Mouse (Mus musculus): ENCODE measurements around the gene Rere. TPM values are rescaled to one million over a fixed set of nuclear protein-coding genes. Genes with fewer than 3 reads are reported as not detected.
"Not testable (repeated sequence)": the region's sequence is repeated elsewhere in the genome, so short reads cannot be mapped to it uniquely, and the experiment has no call there.

Gene Rere
- polyA plus RNA-seq, 1 experiment from 2014 or later = 31.4 TPM

DNA sequence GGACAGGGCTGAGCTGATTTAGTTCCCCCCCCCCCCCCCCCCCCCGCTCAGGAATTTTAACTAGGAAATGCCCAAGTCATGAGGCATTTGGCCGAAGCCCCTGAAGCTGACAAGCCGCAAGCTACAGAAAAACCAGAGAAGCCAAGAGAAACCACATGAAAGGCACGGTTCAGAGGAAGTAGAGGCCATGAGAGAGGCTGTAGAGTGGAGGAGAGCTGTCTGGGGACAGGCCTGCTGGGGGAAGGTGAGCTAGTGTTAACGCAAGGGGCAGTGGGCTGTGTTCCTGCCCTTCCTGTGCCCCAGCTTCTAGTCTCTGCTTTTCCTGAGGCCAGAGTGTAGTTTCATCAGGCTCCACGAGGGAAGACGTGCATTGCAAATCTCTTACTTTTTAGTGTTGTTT lies 11.8 kb upstream of the Rere start:
- H3K27me3 ChIP-seq = no peaks in the 10 kb centered on the region
- H3K9ac ChIP-seq (replicated peaks) = no peak overlapping the region
- H3K4me2 ChIP-seq = peak overlapping the region; percentile 18
- peaks cover 37% of the 10 kb centered on the region for H3K4me1 ChIP-seq (replicated peaks)
- H3K27ac ChIP-seq = peak overlapping the region; percentile 36; the same call in 1 of the 2 replicates
- ATAC-seq (ENCODE audit: insufficient number of reproducible peaks, insufficient read depth, low FRiP score, low TSS enrichment, low read depth) = peak; percentile 56; the same call in 1 of the 2 replicates
- H3K9me3 ChIP-seq = no peaks in the 10 kb centered on the region
- H3K4me3 ChIP-seq (replicated peaks) = no peak overlapping the region
- 16% methylated on average over 7 of the region's 7 CpGs for WGBS
- H3K36me3 ChIP-seq = no peaks in the 10 kb centered on the region

DNA sequence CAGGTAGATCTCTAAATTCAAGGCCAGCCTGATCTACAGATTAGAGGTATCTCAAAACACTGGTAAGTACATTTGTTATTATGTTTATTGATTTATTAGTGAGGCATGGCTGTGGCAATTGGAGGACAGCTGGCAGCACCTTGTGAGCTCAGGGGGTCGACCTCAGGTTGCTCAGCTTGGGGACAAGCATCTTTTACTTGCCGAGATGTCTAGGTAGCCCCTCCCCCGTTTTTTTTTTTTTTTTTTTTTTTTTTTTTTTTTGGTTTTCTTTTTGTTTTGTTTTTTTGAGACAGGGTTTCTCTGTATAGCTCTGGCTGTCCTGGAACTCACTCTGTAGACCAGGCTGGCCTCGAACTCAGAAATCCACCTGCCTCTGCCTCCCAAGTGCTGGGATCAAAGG lies 10.7 kb upstream of the Rere start:
- not testable (repeated sequence) for ATAC-seq (ENCODE audit: insufficient number of reproducible peaks, insufficient read depth, low FRiP score, low TSS enrichment, low read depth); H3K27ac ChIP-seq; H3K9me3 ChIP-seq; H3K27me3 ChIP-seq; H3K4me2 ChIP-seq; H3K36me3 ChIP-seq; H3K4me3 ChIP-seq (replicated peaks); H3K9ac ChIP-seq (replicated peaks)
- peaks cover 37% of the 10 kb centered on the region for H3K4me1 ChIP-seq (replicated peaks)
- WGBS = 85% methylated on average over 4 of the region's 4 CpGs

DNA sequence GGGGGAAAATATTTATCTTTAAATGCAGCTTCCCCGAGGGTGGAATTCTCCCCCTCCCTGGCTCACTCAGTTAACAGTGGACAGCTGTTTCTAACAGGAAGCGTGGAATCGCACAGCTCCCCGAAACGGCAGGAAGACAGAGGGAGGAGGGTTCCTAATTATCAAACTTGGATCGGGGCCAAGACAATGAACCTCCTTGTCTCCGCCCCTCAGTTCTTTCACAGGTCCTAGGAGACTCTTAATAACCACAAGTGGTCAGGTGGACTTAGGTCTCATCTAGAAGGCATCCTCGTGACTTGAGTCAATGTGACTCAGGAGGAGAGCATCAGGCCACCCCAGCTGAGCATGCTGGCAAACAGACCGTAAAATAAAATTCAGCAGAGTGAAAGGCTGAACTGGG lies 8.7 kb upstream of the Rere start:
- H3K9ac ChIP-seq (replicated peaks) = no peak overlapping the region
- H3K4me3 ChIP-seq (replicated peaks) = no peak overlapping the region

DNA sequence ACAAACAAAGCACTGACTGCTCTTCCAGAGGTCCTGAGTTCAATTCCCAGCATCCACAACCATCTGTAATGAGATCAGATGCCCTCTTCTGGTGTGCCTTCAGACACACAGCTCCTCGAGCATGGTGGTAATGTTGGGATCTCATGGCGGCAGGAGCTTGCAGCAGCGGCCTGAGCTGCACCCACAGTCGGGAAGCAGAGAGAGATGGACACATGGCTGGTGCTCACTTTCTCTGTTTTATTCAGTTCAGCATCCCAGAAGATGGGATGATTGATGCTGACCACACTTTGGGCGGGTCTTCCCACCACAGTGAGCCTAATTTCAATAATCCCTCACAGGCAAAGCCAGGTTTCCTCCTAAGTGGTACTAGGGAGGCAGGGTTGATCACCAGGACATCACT lies 5.9 kb upstream of the Rere start:
- no peak overlapping the region for H3K4me2 ChIP-seq
- ATAC-seq (ENCODE audit: insufficient number of reproducible peaks, insufficient read depth, low FRiP score, low TSS enrichment, low read depth) = no peak
- WGBS = 80% methylated on average over 5 of the region's 5 CpGs
- peaks cover 23% of the 10 kb centered on the region for H3K4me1 ChIP-seq (replicated peaks)
- no peaks in the 10 kb centered on the region for H3K9me3 ChIP-seq
- H3K4me3 ChIP-seq (replicated peaks) = no peak overlapping the region
- no peaks in the 10 kb centered on the region for H3K27me3 ChIP-seq
- no peak overlapping the region for H3K9ac ChIP-seq (replicated peaks)
- H3K36me3 ChIP-seq = no peaks in the 10 kb centered on the region
- no peak overlapping the region for H3K27ac ChIP-seq

More for the DNA sequence above, 8.7 kb upstream of the Rere start:
- 8% methylated on average over 9 of the region's 9 CpGs for WGBS
- Histone ChIP-seq H3K4me1 (replicated peaks) (peaks cover 37% of the 10 kb centered on the region), H3K27ac (peak overlapping the region; percentile 60), H3K27me3 (no peaks in the 10 kb centered on the region), H3K4me2 (peak overlapping the region; percentile 20), H3K9me3 (no peaks in the 10 kb centered on the region), H3K36me3 (no peaks in the 10 kb centered on the region)
- ATAC-seq (ENCODE audit: insufficient number of reproducible peaks, insufficient read depth, low FRiP score, low TSS enrichment, low read depth) = no peak

DNA sequence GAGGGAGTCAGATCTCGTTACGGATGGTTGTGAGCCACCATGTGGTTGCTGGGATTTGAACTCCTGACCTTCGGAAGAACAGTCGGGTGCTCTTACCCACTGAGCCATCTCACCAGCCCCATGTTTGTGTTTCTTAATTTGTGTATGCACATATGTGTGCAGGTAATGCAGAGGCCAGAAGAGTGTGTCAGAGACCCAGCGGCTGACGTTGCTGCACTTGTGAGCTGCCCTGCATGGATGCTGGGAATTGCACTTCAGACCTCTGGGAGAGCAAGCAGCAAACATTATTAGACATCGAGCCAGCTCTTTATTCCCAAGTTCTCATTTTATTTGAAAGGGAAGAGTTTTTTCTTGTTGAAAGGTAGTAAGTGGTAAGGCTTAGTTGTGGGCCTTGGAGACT lies 2.1 kb upstream of the Rere start:
- peak overlapping the region; percentile 17; the same call in 1 of the 2 replicates for H3K27ac ChIP-seq
- not testable (repeated sequence) for H3K9ac ChIP-seq (replicated peaks); H3K4me2 ChIP-seq; H3K4me3 ChIP-seq (replicated peaks); ATAC-seq (ENCODE audit: insufficient number of reproducible peaks, insufficient read depth, low FRiP score, low TSS enrichment, low read depth); H3K27me3 ChIP-seq; H3K9me3 ChIP-seq; H3K36me3 ChIP-seq
- peaks cover 22% of the 10 kb centered on the region for H3K4me1 ChIP-seq (replicated peaks)
- WGBS = 77% methylated on average over 7 of the region's 7 CpGs

DNA sequence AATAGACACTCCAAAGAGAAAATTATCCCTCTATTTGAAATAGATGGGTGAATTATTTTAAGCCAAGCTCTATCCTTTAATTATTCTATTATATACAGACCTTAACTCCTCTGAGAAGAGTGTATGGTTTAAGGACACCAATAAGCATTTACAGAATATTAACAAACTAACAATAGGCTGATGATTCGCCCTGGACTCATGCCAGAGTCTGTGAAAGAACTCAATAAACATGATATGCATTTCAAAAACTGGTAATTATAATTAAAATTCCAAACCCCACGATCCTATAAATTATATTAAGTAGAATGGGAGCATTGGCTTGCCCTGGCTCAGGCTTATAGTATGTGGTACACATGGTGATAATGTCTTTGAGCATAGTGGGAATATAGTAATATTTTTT lies 1.4 kb upstream of the Rere start:
- no peak overlapping the region for H3K4me3 ChIP-seq (replicated peaks)
- no peak overlapping the region; the same call in 1 of the 2 replicates for H3K4me2 ChIP-seq
- WGBS = 84% methylated on average over 2 of the region's 2 CpGs

DNA sequence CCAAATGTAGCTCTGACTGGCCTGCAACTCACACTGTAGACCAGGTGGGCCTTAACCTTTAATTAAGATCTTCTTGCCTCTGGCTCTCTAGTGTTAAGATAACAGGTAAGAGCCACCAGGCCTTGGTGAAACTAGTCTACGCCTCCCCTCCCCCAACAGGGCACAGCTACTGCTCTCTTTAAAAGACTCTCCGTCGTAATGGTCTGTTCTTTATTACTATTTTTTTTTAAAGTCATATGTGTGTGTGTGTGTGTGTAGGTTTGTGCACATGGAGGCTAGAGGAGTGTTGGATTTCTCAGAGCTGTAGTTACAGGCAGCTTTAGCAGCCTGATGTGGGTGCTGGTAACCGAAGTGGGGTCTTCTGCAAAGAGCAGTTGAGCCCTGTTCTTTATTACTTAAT lies 987 bp upstream of the Rere start:
- H3K9ac ChIP-seq (replicated peaks) = peak overlapping the region; percentile 75; the same call in 1 of the 2 replicates
- H3K27me3 ChIP-seq = no peaks in the 10 kb centered on the region
- 29% methylated on average over 4 of the region's 4 CpGs for WGBS

More for the DNA sequence above, 1.4 kb upstream of the Rere start:
- Histone ChIP-seq H3K27me3 (no peaks in the 10 kb centered on the region), H3K36me3 (no peaks in the 10 kb centered on the region), H3K4me1 (replicated peaks) (peaks cover 23% of the 10 kb centered on the region), H3K9me3 (no peaks in the 10 kb centered on the region), H3K9ac (replicated peaks) (no peak overlapping the region), H3K27ac (no peak overlapping the region)
- ATAC-seq (ENCODE audit: insufficient number of reproducible peaks, insufficient read depth, low FRiP score, low TSS enrichment, low read depth) = no peak

DNA sequence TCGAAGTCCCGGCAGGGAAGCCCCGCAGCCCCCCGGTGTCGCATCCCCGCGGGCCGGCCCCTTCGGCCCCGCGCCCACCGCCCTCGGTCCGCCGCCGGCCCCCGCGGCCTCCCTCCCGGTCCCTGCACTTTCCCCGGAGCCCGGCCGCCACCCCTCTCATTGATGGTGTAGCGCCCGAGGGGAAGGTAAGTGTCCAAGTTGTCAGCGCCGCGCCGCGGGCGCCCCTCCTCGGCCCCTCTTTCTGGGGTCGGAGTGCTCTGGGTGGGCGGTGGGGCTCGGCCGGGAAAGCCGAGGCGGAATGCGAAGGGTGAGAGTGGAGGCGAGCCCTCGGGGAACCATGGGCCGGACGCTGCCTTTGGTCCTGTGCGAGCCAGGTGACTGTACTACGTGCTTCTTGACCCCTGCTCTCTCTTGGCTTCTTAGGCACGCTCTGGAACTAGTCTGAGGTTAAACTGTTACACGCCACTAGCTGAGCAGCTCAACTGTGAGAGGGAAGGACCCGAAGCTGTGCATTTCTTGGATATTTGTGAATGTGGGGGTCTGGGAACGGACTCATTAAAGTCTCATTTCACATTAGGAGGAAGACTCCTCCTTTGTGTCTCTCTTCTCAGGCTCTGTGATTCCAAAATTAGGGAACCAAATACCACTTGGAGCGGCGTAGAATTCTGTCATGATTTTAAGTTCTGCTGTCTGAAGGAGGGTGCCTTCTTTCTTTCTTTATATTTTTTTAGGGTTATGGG lies 615 bp downstream of the Rere start:
- Histone ChIP-seq H3K4me1 (replicated peaks) (peaks cover 35% of the 10 kb centered on the region), H3K4me2 (peak overlapping the region; percentile 66), H3K9me3 (no peaks in the 10 kb centered on the region), H3K9ac (replicated peaks) (peak overlapping the region; percentile 96), H3K27ac (peak overlapping the region; percentile 95), H3K4me3 (replicated peaks) (peak overlapping the region; percentile 90), H3K36me3 (no peaks in the 10 kb centered on the region), H3K27me3 (no peaks in the 10 kb centered on the region)
- 1% methylated on average over 49 of the region's 50 CpGs for WGBS
- ATAC-seq (ENCODE audit: insufficient number of reproducible peaks, insufficient read depth, low FRiP score, low TSS enrichment, low read depth) = no peak

More for the DNA sequence above, 987 bp upstream of the Rere start:
- ATAC-seq (ENCODE audit: insufficient number of reproducible peaks, insufficient read depth, low FRiP score, low TSS enrichment, low read depth) = no peak
- no peaks in the 10 kb centered on the region for H3K9me3 ChIP-seq
- peak overlapping the region; percentile 90 for H3K4me3 ChIP-seq (replicated peaks)
- H3K4me1 ChIP-seq (replicated peaks) = peaks cover 25% of the 10 kb centered on the region
- peak overlapping the region; percentile 61 for H3K4me2 ChIP-seq
- no peaks in the 10 kb centered on the region for H3K36me3 ChIP-seq
- peak overlapping the region; percentile 99 for H3K27ac ChIP-seq

DNA sequence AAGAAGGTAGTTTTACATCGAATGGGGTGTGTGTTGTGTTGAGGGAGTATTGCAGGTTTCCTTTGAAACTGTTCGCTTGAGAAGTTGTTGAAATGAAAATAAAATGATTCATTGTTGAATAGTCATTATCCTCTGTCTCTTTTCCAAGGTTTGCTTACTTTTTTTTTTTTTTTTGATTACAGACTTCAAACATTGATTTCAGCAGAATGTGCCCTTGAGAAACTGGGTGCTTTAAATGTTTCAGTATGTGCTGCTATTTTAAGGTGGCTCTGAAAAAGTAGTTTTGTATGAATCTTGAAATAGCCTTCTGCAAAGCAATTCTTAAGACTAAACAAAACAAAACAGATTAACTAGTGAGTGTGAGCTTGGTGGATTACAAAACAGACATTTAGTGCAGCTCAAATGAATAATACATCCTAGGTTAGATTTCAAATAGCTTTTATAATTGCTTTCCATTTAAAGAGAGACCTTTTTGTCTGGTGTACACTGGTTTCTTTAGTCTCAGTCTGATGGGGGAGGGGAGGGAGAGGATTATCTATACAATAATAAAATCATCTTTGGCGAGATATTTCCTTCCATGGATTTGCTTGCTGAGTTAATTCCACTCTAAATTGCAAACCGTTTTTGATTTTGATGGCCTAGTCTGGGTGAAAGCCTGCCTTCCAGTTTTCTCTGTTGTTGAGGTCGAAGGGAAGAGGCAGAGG lies 1.3 kb downstream of the Rere start:
- no peaks in the 10 kb centered on the region for H3K36me3 ChIP-seq
- ATAC-seq (ENCODE audit: insufficient number of reproducible peaks, insufficient read depth, low FRiP score, low TSS enrichment, low read depth) = no peak

DNA sequence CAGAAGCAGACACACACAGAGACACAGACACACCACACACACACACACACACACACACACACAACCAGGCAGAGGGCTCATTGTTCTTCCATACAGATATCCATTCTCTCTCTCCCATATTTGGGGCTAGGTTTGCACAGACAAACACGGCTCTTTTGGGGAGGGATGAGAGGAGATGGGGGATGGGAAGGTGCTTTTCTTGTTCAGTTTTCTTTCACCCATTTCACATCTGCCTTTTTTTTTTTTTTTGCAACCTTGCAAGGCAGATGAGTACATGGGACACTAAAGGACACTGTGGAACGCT lies 1.8 kb downstream of the Rere start:
- WGBS = 11% methylated on average over 2 of the region's 2 CpGs
- ATAC-seq (ENCODE audit: insufficient number of reproducible peaks, insufficient read depth, low FRiP score, low TSS enrichment, low read depth) = no peak
- Histone ChIP-seq H3K9me3 (no peaks in the 10 kb centered on the region), H3K9ac (replicated peaks) (peak overlapping the region; percentile 50), H3K4me1 (replicated peaks) (peaks cover 38% of the 10 kb centered on the region), H3K27ac (no peak overlapping the region), H3K4me2 (peak overlapping the region; percentile 66), H3K4me3 (replicated peaks) (peak overlapping the region; percentile 90), H3K27me3 (no peaks in the 10 kb centered on the region), H3K36me3 (no peaks in the 10 kb centered on the region)

More for the DNA sequence above, 1.3 kb downstream of the Rere start:
- H3K27ac ChIP-seq = no peak overlapping the region; the same call in 1 of the 2 replicates
- peak overlapping the region; percentile 90 for H3K4me3 ChIP-seq (replicated peaks)
- no peaks in the 10 kb centered on the region for H3K9me3 ChIP-seq
- H3K4me1 ChIP-seq (replicated peaks) = peaks cover 35% of the 10 kb centered on the region
- 11% methylated on average over 5 of the region's 5 CpGs for WGBS
- peak overlapping the region; percentile 96 for H3K9ac ChIP-seq (replicated peaks)
- H3K4me2 ChIP-seq = peak overlapping the region; percentile 66
- H3K27me3 ChIP-seq = no peaks in the 10 kb centered on the region

DNA sequence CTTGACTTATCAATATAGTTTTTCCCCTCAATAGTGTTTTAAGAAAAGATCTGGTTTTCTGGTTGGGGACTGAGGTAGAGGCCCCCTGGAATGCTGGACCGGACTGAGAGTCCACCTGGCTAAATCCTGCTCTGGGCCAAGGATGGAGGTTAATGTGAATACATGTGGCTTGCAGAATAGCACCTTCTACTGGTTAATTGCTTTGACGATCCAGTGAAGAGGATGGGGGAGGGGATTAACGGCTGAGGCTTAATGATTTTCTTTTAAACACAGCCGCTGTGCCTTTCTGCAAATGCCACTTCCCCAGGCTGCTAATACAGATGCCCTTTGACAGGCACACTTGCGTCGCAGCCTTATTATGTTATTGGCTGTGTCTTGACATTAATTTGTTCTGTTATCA lies 2.5 kb downstream of the Rere start:
- H3K27me3 ChIP-seq = no peaks in the 10 kb centered on the region
- peak overlapping the region; percentile 66 for H3K4me2 ChIP-seq
- peak overlapping the region; percentile 50; the same call in 1 of the 2 replicates for H3K9ac ChIP-seq (replicated peaks)
- peaks cover 44% of the 10 kb centered on the region for H3K4me1 ChIP-seq (replicated peaks)
- ATAC-seq (ENCODE audit: insufficient number of reproducible peaks, insufficient read depth, low FRiP score, low TSS enrichment, low read depth) = no peak
- H3K9me3 ChIP-seq = no peaks in the 10 kb centered on the region
- H3K4me3 ChIP-seq (replicated peaks) = peak overlapping the region; percentile 90
- no peaks in the 10 kb centered on the region for H3K36me3 ChIP-seq
- 4% methylated on average over 6 of the region's 6 CpGs for WGBS
- H3K27ac ChIP-seq = no peak overlapping the region

All from limb, embryonic 12.5 days (tissue).